Mouse (Mus musculus) intestine, embryonic 15.5 days (tissue): ENCODE measurements around the gene St3gal4. TPM values are rescaled to one million over a fixed set of nuclear protein-coding genes. Genes with fewer than 3 reads are reported as not detected.

Experiments used
- ATAC-seq: fragments of 200-750 bp; cut with Nextera tagmentation; 2 replicates; pipeline ENCODE4 v1.8.0; 2017; ENCODE audit warnings: moderate TSS enrichment, moderate library complexity
- H3K27ac ChIP-seq: fragments of 300-500 bp; sonication (generic); 2 replicates; pipeline ENCODE4 v1.5.1; 2015; ENCODE audit warnings: mild to moderate bottlenecking, inconsistent platforms
- H3K27me3 ChIP-seq: fragments of 300-500 bp; sonication (generic); replicated peaks from 2 replicates; pipeline ENCODE4 v1.6.1; 2015; ENCODE audit warnings: inconsistent platforms
- H3K36me3 ChIP-seq: fragments of 300-500 bp; sonication (generic); 2 replicates; pipeline ENCODE4 v1.6.1; 2015; ENCODE audit warnings: inconsistent platforms
- H3K4me1 ChIP-seq: fragments of 300-500 bp; sonication (generic); replicated peaks from 2 replicates; pipeline ENCODE4 v1.6.1; 2015; ENCODE audit warnings: inconsistent platforms
- H3K4me2 ChIP-seq: fragments of 300-500 bp; sonication (generic); replicated peaks from 2 replicates; pipeline ENCODE4 v1.6.1; 2015; ENCODE audit warnings: mild to moderate bottlenecking, inconsistent platforms
- H3K4me3 ChIP-seq: fragments of 300-500 bp; sonication (generic); replicated peaks from 2 replicates; pipeline ENCODE4 v1.5.1; 2015; ENCODE audit warnings: inconsistent platforms
- H3K9ac ChIP-seq: fragments of 300-500 bp; sonication (generic); 2 replicates; pipeline ENCODE4 v1.6.1; 2015; ENCODE audit warnings: inconsistent platforms
- H3K9me3 ChIP-seq: fragments of 300-500 bp; sonication (generic); 2 replicates; pipeline ENCODE4 v1.6.1; 2016; ENCODE audit warnings: inconsistent platforms
- WGBS: fragments of 180-500 bp; shearing (Covaris S2); methylation state at CpG from one replicate; pipeline ENCODE4 v1.1.7; 2015; 5-methylcytosine and 5-hydroxymethylcytosine counted together
- polyA plus RNA-seq: library from polyadenylated mRNA; unstranded; fragments of >200 nt; fragmentation: Nextera tagmentation; extraction: Ambion mirVana; gene quantifications from 2 replicates; pipeline ENCODE4 v1.2.1, GENCODE M21; 2015

Gene St3gal4
- polyA plus RNA-seq, 1 experiment from 2014 or later = 146 TPM

- no peaks in the 10 kb centered on the region for H3K27me3 ChIP-seq
- no peak overlapping the region for H3K4me3 ChIP-seq
- 85% methylated on average over 4 of the region's 4 CpGs for WGBS
- no peak overlapping the region for H3K27ac ChIP-seq
- H3K9me3 ChIP-seq = no peaks in the 10 kb centered on the region
- no peak for ATAC-seq
- H3K36me3 ChIP-seq = peaks cover 15% of the 10 kb centered on the region
- H3K9ac ChIP-seq = no peak overlapping the region
- H3K4me1 ChIP-seq = peaks cover 5% of the 10 kb centered on the region; the same call in 1 of the 2 replicates
- H3K4me2 ChIP-seq = no peak overlapping the region
Observed at GRCm38 (mm10) chr9:35052671-35053070, 66.4 kb downstream of the St3gal4 start.

GRCm38 (mm10) chr9:35051666-35052065 lies 67.4 kb downstream of the St3gal4 start:
- peaks cover 5% of the 10 kb centered on the region; the same call in 1 of the 2 replicates for H3K4me1 ChIP-seq
- ATAC-seq = no peak
- 88% methylated on average over 4 of the region's 4 CpGs for WGBS
- no peak overlapping the region for H3K9ac ChIP-seq
- H3K27me3 ChIP-seq = no peaks in the 10 kb centered on the region
- no peak overlapping the region for H3K4me3 ChIP-seq
- H3K27ac ChIP-seq = no peak overlapping the region
- H3K36me3 ChIP-seq = peaks cover 15% of the 10 kb centered on the region
- H3K9me3 ChIP-seq = no peaks in the 10 kb centered on the region
- no peak overlapping the region for H3K4me2 ChIP-seq

- H3K4me1 ChIP-seq = peaks cover 11% of the 10 kb centered on the region
- no peaks in the 10 kb centered on the region for H3K27me3 ChIP-seq
- no peak overlapping the region for H3K9ac ChIP-seq
- H3K9me3 ChIP-seq = no peaks in the 10 kb centered on the region
- peaks cover 15% of the 10 kb centered on the region for H3K36me3 ChIP-seq
- H3K27ac ChIP-seq = no peak overlapping the region
- WGBS = 90% methylated on average over 6 of the region's 6 CpGs
- H3K4me2 ChIP-seq = no peak overlapping the region
- no peak overlapping the region for H3K4me3 ChIP-seq
- no peak for ATAC-seq
Observed at GRCm38 (mm10) chr9:35050701-35051454, 68.2 kb downstream of the St3gal4 start.

GRCm38 (mm10) chr9:35049891-35050527 lies 69.1 kb downstream of the St3gal4 start:
- Histone ChIP-seq H3K4me1 (peaks cover 19% of the 10 kb centered on the region), H3K27me3 (no peaks in the 10 kb centered on the region), H3K4me2 (no peak overlapping the region), H3K36me3 (peaks cover 15% of the 10 kb centered on the region), H3K9me3 (no peaks in the 10 kb centered on the region), H3K4me3 (no peak overlapping the region), H3K27ac (no peak overlapping the region), H3K9ac (no peak overlapping the region)
- 63% methylated on average over 3 of the region's 3 CpGs for WGBS
- ATAC-seq = no peak

- Histone ChIP-seq H3K4me3 (no peak overlapping the region), H3K9me3 (no peaks in the 10 kb centered on the region), H3K4me2 (no peak overlapping the region), H3K27me3 (no peaks in the 10 kb centered on the region), H3K27ac (no peak overlapping the region; the same call in 1 of the 2 replicates), H3K9ac (no peak overlapping the region), H3K4me1 (peaks cover 34% of the 10 kb centered on the region), H3K36me3 (peaks cover 9% of the 10 kb centered on the region)
- ATAC-seq = peak; percentile 78
- WGBS = 60% methylated on average over 6 of the region's 6 CpGs
Observed at GRCm38 (mm10) chr9:35048449-35048848, 70.6 kb downstream of the St3gal4 start.

- H3K9ac ChIP-seq = no peak overlapping the region
- peak; percentile 35 for ATAC-seq
- H3K4me2 ChIP-seq = no peak overlapping the region
- no peaks in the 10 kb centered on the region; the same call in 1 of the 2 replicates for H3K36me3 ChIP-seq
- H3K27ac ChIP-seq = peak overlapping the region; percentile 33; the same call in 1 of the 2 replicates
- H3K27me3 ChIP-seq = no peaks in the 10 kb centered on the region
- peaks cover 35% of the 10 kb centered on the region for H3K4me1 ChIP-seq
- H3K4me3 ChIP-seq = no peak overlapping the region
- no peaks in the 10 kb centered on the region for H3K9me3 ChIP-seq
- 62% methylated on average over 2 of the region's 2 CpGs for WGBS
Observed at GRCm38 (mm10) chr9:35045756-35046155, 73.3 kb downstream of the St3gal4 start.

DNA sequence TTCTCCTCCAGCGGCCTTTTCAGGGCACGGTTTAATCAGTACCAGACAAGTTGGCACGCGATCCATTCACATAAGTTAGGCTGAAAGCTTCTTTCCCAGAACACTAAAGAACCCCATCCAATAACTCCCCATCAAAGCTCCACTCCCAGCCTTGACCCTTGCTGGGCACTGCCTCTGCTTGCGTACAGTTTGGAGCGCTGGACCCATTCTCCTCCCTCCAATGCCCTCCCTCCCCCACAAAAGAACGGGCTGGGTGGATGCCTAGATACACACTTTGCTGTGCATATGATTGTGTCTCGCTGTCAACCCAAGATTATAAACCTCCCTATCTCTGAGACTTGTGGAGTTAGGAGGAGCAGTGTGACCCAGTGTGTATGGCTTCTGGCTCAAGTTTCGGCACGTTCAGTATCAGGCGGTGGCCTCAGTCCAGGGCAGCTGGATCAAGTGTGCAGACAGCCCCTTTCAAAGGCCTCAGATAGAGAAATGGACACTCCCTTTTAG lies 74.0 kb downstream of the St3gal4 start:
- Histone ChIP-seq H3K4me2 (no peak overlapping the region), H3K9ac (no peak overlapping the region), H3K4me3 (no peak overlapping the region), H3K27ac (peak overlapping the region; percentile 33), H3K9me3 (no peaks in the 10 kb centered on the region), H3K27me3 (no peaks in the 10 kb centered on the region), H3K36me3 (no peaks in the 10 kb centered on the region; the same call in 1 of the 2 replicates), H3K4me1 (peaks cover 35% of the 10 kb centered on the region)
- peak; percentile 34 for ATAC-seq
- 58% methylated on average over 11 of the region's 11 CpGs for whole genome bisulfite sequencing

DNA sequence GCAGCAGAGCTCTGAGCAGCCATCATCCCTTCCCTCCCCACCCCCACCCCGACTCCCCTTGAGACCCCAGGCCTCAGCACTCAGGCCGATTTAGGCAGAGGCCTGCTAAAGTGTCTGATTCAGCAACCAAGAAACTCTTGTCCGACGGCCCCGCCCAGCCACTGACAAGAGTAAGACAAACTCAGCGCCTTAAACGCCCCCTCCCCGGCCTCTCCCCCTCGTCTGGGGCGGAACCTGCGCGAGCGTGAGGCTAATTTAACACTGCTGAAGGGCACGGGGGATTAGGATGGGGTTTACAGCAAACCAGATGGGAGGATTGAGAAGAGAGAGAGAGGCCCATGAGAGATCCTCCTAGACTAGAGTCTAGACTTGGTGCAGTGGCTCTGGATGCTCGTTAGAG lies 74.6 kb downstream of the St3gal4 start:
- H3K4me3 ChIP-seq = no peak overlapping the region
- 0 out of 2 replicates have a peak overlapping the region, but pooled peaks have one; percentile 10 for H3K9ac ChIP-seq
- no peaks in the 10 kb centered on the region for H3K27me3 ChIP-seq
- no peak overlapping the region for H3K4me2 ChIP-seq
- peaks cover 35% of the 10 kb centered on the region for H3K4me1 ChIP-seq
- ATAC-seq = 0 out of 2 replicates have a peak, but pooled peaks have one; percentile 13
- H3K27ac ChIP-seq = peak overlapping the region; percentile 33; the same call in 1 of the 2 replicates
- 27% methylated on average over 15 of the region's 15 CpGs for WGBS
- H3K9me3 ChIP-seq = no peaks in the 10 kb centered on the region
- H3K36me3 ChIP-seq = no peaks in the 10 kb centered on the region; the same call in 1 of the 2 replicates

- peaks cover 36% of the 10 kb centered on the region for H3K4me1 ChIP-seq
Observed at GRCm38 (mm10) chr9:35043619-35044018, 75.4 kb downstream of the St3gal4 start.

GRCm38 (mm10) chr9:35041493-35041892 lies 77.6 kb downstream of the St3gal4 start:
- H3K9me3 ChIP-seq = no peaks in the 10 kb centered on the region
- no peaks in the 10 kb centered on the region for H3K27me3 ChIP-seq
- no peaks in the 10 kb centered on the region for H3K36me3 ChIP-seq
- H3K4me2 ChIP-seq = no peak overlapping the region
- no peak for ATAC-seq
- no peak overlapping the region for H3K9ac ChIP-seq
- 72% methylated on average over 5 of the region's 5 CpGs for WGBS
- peaks cover 35% of the 10 kb centered on the region for H3K4me1 ChIP-seq
- no peak overlapping the region for H3K4me3 ChIP-seq
- H3K27ac ChIP-seq = no peak overlapping the region

More at GRCm38 (mm10) chr9:35043619-35044018, 75.4 kb downstream of the St3gal4 start:
- Histone ChIP-seq H3K27me3 (no peaks in the 10 kb centered on the region), H3K4me3 (no peak overlapping the region), H3K36me3 (no peaks in the 10 kb centered on the region), H3K9me3 (no peaks in the 10 kb centered on the region), H3K27ac (no peak overlapping the region), H3K4me2 (no peak overlapping the region), H3K9ac (no peak overlapping the region)
- 67% methylated on average over 7 of the region's 7 CpGs for WGBS
- ATAC-seq = no peak

- Histone ChIP-seq H3K27ac (0 out of 2 replicates have a peak overlapping the region, but pooled peaks have one; percentile 22), H3K9me3 (no peaks in the 10 kb centered on the region), H3K27me3 (no peaks in the 10 kb centered on the region), H3K4me2 (no peak overlapping the region), H3K4me3 (no peak overlapping the region), H3K36me3 (no peaks in the 10 kb centered on the region), H3K9ac (no peak overlapping the region), H3K4me1 (peaks cover 24% of the 10 kb centered on the region)
- no peak for ATAC-seq
- WGBS = 54% methylated on average over 5 of the region's 5 CpGs
Observed at GRCm38 (mm10) chr9:35039846-35040245, 79.2 kb downstream of the St3gal4 start.

- peak overlapping the region; percentile 19; the same call in 1 of the 2 replicates for H3K27ac ChIP-seq
- no peak overlapping the region for H3K4me2 ChIP-seq
- H3K4me3 ChIP-seq = no peak overlapping the region
- H3K9me3 ChIP-seq = no peaks in the 10 kb centered on the region
- ATAC-seq = peak; percentile 13; the same call in 1 of the 2 replicates
- WGBS = 64% methylated on average over 7 of the region's 7 CpGs
- peaks cover 17% of the 10 kb centered on the region; the same call in 1 of the 2 replicates for H3K4me1 ChIP-seq
- H3K36me3 ChIP-seq = no peaks in the 10 kb centered on the region
- no peak overlapping the region for H3K9ac ChIP-seq
- no peaks in the 10 kb centered on the region for H3K27me3 ChIP-seq
Observed at GRCm38 (mm10) chr9:35038922-35039586, 80.0 kb downstream of the St3gal4 start.
